Mouse (Mus musculus): ENCODE data around the gene Med27. TPM values are rescaled to one million over a fixed set of nuclear protein-coding genes. Genes with fewer than 3 reads are reported as not detected.

Gene Med27
- polyA plus RNA-seq, 1 experiment from 2014 or later = 68.9 TPM

GRCm38 (mm10) chr2:29565570-29566433, 219.2 kb downstream of the Med27 start:
- Histone ChIP-seq H3K27ac (0 out of 2 replicates have a peak overlapping the region, but pooled peaks have one; percentile 8), H3K27me3 (peaks cover 13% of the 10 kb centered on the region; the same call in 1 of the 2 replicates), H3K4me3 (replicated peaks) (no peak overlapping the region), H3K4me2 (peak overlapping the region; percentile 15; the same call in 1 of the 2 replicates), H3K4me1 (peaks cover 31% of the 10 kb centered on the region), H3K9ac (no peak overlapping the region), H3K9me3 (no peaks in the 10 kb centered on the region), H3K36me3 (replicated peaks) (no peaks in the 10 kb centered on the region)
- 3% methylated on average over 17 of the region's 17 CpGs for WGBS
- no peak for ATAC-seq (ENCODE audit: low FRiP score)

DNA sequence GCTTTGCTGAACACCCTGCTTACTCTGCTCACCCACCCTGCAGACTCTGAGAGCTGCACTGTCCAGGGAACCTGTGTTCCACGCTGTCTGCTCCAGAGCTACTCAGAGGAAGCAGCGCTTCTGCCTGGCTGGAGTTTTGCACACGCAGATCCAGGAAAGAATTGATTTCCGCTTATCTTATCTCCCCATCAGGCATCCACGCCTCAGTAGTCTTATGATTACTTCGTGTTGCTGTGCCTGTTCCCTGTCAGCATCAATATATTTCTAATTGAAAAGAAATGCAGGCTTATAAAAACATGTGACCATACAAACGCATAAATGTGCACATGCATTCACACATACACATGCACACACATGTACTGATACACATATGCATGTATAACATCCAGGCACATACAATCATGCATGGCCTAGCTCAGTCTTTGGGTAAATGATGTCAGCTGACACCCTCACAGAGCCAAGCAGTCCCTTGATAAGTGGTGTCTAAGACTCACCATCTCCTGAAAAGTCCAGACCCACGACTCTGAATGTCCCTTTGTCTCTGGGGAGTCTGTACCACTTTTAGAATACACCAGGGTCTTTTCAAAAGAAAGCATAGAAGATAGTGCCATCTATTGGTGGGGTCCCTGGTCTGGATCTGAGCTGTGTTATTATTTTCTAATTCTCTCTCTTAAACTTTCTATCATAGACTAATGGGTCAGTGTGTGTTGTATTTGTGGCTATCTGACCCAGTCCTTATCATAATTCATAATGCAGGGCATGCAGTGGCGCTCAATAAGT, 225.5 kb downstream of the Med27 start:
- Histone ChIP-seq H3K9ac (no peak overlapping the region), H3K4me1 (peaks cover 31% of the 10 kb centered on the region), H3K27me3 (peaks cover 8% of the 10 kb centered on the region; the same call in 1 of the 2 replicates), H3K4me2 (no peak overlapping the region), H3K36me3 (replicated peaks) (no peaks in the 10 kb centered on the region), H3K4me3 (replicated peaks) (no peak overlapping the region), H3K9me3 (no peaks in the 10 kb centered on the region), H3K27ac (no peak overlapping the region)
- ATAC-seq (ENCODE audit: low FRiP score) = no peak
- 71% methylated on average over 9 of the region's 9 CpGs for WGBS

- ATAC-seq (ENCODE audit: low FRiP score) = no peak
- WGBS = 26% methylated on average over 5 of the region's 5 CpGs
These were observed 226.3 kb downstream of the Med27 start for GRCm38 (mm10) chr2:29572811-29573427.

GRCm38 (mm10) chr2:29573591-29573990, 227.0 kb downstream of the Med27 start:
- no peak overlapping the region for H3K4me3 ChIP-seq (replicated peaks)
- no peak overlapping the region for H3K4me2 ChIP-seq
- peaks cover 31% of the 10 kb centered on the region for H3K4me1 ChIP-seq
- H3K27ac ChIP-seq = peak overlapping the region; percentile 19; the same call in 1 of the 2 replicates
- H3K36me3 ChIP-seq (replicated peaks) = no peaks in the 10 kb centered on the region
- peaks cover 2% of the 10 kb centered on the region; the same call in 1 of the 2 replicates for H3K27me3 ChIP-seq
- no peak overlapping the region for H3K9ac ChIP-seq
- no peak for ATAC-seq (ENCODE audit: low FRiP score)
- 6% methylated on average over 5 of the region's 5 CpGs for WGBS
- no peaks in the 10 kb centered on the region for H3K9me3 ChIP-seq

More at GRCm38 (mm10) chr2:29572811-29573427, 226.3 kb downstream of the Med27 start:
- Histone ChIP-seq H3K36me3 (replicated peaks) (no peaks in the 10 kb centered on the region), H3K27me3 (peaks cover 2% of the 10 kb centered on the region; the same call in 1 of the 2 replicates), H3K4me3 (replicated peaks) (no peak overlapping the region), H3K4me2 (no peak overlapping the region), H3K9me3 (no peaks in the 10 kb centered on the region), H3K27ac (no peak overlapping the region), H3K4me1 (peaks cover 31% of the 10 kb centered on the region), H3K9ac (no peak overlapping the region)

GRCm38 (mm10) chr2:29574187-29574586, 227.6 kb downstream of the Med27 start:
- H3K4me3 ChIP-seq (replicated peaks) = no peak overlapping the region
- peaks cover 31% of the 10 kb centered on the region for H3K4me1 ChIP-seq
- no peak for ATAC-seq (ENCODE audit: low FRiP score)
- peaks cover 2% of the 10 kb centered on the region; the same call in 1 of the 2 replicates for H3K27me3 ChIP-seq
- H3K9ac ChIP-seq = no peak overlapping the region
- H3K27ac ChIP-seq = peak overlapping the region; percentile 19; the same call in 1 of the 2 replicates
- no peak overlapping the region for H3K4me2 ChIP-seq
- 5% methylated on average over 11 of the region's 11 CpGs for WGBS
- H3K36me3 ChIP-seq (replicated peaks) = no peaks in the 10 kb centered on the region
- no peaks in the 10 kb centered on the region for H3K9me3 ChIP-seq

Small RNAs within 50 kb of the gene (microRNA-seq; reads per million reads assigned to microRNA genes)
- not detected for gene Mir133c

Other genes starting within 250 kb of the Med27 start
- gene Setx, start 222.6 kb upstream of the Med27 start, polyA plus RNA-seq (2016; fragmentation: Nextera tagmentation; extraction: Ambion mirVana) = 18.6 and 19.2 TPM in 2 replicates
- gene Ntng2, start 93.8 kb upstream of the Med27 start, polyA plus RNA-seq (2016; fragmentation: Nextera tagmentation; extraction: Ambion mirVana) = 3.0 and 3.8 TPM in 2 replicates

Measured in forebrain, embryonic 12.5 days (tissue).